Mouse (Mus musculus): ENCODE results near the gene Esrrg. TPM values are rescaled to one million over a fixed set of nuclear protein-coding genes. Genes with fewer than 3 reads are reported as not detected.

Gene Esrrg
- polyA plus RNA-seq, 1 experiment from 2014 or later: 1.8 TPM

DNA sequence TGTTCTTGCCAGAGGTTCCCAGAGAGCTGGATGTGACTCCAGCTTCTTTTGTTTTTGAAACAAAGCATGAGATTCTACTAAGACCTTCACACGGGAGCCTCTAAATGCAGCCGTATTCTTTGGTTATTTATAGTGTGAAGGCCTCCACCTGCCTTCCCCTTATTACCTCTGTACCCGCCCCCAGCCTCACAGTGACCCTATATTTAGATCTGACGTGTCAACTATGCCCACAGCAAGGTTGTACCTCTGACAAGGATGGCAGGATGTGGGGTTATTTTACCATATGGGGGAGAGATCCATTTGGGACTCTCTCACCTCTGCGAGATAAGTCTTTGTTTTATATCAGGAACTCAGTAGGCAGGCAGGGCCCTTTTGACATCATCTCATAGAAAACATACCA lies 141.3 kb downstream of the Esrrg start:
- H3K9ac ChIP-seq: no peak overlapping the region
- DNase-seq (no peak), ATAC-seq (ENCODE audit: insufficient read depth) (no peak)
- no peak for TF ChIP-seq CTCF (IDR thresholded peaks at IDR 0.05; ENCODE audit: low read depth)
- no peaks in the 10 kb centered on the region for H3K27me3 ChIP-seq (ENCODE audit: insufficient read depth, low read length)
- WGBS: 64% methylated on average over 5 of the region's 5 CpGs
- H3K4me3 ChIP-seq (ENCODE audit: low read depth, low read length): no peak overlapping the region
- no peaks in the 10 kb centered on the region for H3K9me3 ChIP-seq (ENCODE audit: low read depth, low read length)
- H3K36me3 ChIP-seq (ENCODE audit: insufficient read depth): no peaks in the 10 kb centered on the region
- H3K4me2 ChIP-seq: no peak overlapping the region
- no peaks in the 10 kb centered on the region for H3K4me1 ChIP-seq (ENCODE audit: insufficient read depth)
- no peak overlapping the region for H3K27ac ChIP-seq (ENCODE audit: low read depth)

DNA sequence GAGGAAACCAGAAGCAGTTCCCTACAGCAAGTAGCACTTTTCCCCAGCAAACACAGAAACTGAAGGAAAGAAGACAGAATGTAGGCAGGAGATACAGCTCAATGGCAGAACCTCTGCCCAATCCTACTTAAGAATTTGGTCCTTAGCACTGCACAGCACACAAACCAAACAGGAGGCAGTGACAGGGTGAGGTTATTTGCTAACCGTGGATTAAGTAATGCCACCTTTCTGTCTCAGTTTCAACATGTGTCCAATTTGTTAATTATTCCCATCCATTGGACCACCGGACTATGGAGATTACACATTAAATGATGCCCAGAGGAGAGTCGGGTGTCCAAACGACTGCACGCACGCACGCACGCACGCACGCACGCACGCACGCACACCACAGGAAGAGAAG lies 146.9 kb downstream of the Esrrg start:
- Histone ChIP-seq H3K4me3 (ENCODE audit: low read depth, low read length) (no peak overlapping the region), H3K4me2 (no peak overlapping the region), H3K27me3 (ENCODE audit: insufficient read depth, low read length) (no peaks in the 10 kb centered on the region), H3K36me3 (ENCODE audit: insufficient read depth) (no peaks in the 10 kb centered on the region), H3K27ac (ENCODE audit: low read depth) (no peak overlapping the region), H3K4me1 (ENCODE audit: insufficient read depth) (no peaks in the 10 kb centered on the region), H3K9me3 (ENCODE audit: low read depth, low read length) (no peaks in the 10 kb centered on the region), H3K9ac (no peak overlapping the region)
- no peak for TF ChIP-seq CTCF (IDR thresholded peaks at IDR 0.05; ENCODE audit: low read depth)
- ATAC-seq (ENCODE audit: insufficient read depth) (no peak), DNase-seq (no peak)
- whole genome bisulfite sequencing: 93% methylated on average over 13 of the region's 13 CpGs

DNA sequence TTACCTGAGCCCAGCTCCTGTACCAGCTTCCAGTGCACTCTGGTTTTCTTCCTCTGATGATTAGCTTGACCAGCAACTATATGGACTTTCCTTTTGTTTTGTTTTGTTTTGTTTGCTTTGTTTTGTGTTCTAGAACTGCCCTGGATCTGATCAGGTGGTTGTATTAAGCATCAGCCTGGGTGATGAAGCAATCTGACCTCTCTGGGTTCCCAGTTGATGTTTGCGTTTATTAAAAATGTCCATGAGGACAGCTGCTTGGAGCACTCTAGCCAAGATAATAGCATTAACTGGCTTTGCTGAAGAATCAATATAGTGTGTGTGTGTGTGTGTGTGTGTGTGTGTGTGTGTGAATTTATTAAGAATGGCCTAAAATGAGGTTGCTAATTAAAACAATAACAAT lies 149.4 kb downstream of the Esrrg start:
- 81% methylated on average over 1 of the region's 1 CpGs for WGBS
- no peak for ATAC-seq (ENCODE audit: insufficient read depth)

DNA sequence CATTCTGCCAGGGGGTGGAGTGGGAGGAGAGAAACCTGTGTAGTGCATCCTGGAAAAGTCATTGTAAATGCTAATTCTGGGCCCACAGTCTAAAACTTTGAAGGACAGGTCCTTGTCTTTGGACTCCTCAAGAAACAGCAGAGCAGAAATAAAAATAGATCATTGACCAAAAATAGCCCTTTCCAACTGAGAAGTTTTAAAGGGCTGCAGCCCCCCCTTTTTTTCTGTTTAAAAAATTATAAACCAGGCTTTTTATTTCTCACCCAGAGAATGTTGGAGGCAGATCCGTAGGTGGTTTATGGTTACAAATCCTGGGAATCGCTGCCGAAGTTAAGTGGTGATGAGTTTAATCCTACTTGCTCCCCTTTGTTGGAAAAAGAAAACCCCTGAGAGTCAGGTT lies 150.0 kb downstream of the Esrrg start:
- H3K9ac ChIP-seq: no peak overlapping the region
- TF ChIP-seq CTCF (IDR thresholded peaks at IDR 0.05; ENCODE audit: low read depth): no peak
- no peaks in the 10 kb centered on the region for H3K27me3 ChIP-seq (ENCODE audit: insufficient read depth, low read length)
- WGBS: 51% methylated on average over 3 of the region's 3 CpGs
- DNase-seq: no peak
- no peaks in the 10 kb centered on the region for H3K4me1 ChIP-seq (ENCODE audit: insufficient read depth)
- H3K9me3 ChIP-seq (ENCODE audit: low read depth, low read length): no peaks in the 10 kb centered on the region
- H3K4me3 ChIP-seq (ENCODE audit: low read depth, low read length): no peak overlapping the region
- H3K36me3 ChIP-seq (ENCODE audit: insufficient read depth): no peaks in the 10 kb centered on the region
- H3K27ac ChIP-seq (ENCODE audit: low read depth): no peak overlapping the region
- H3K4me2 ChIP-seq: no peak overlapping the region
- ATAC-seq (ENCODE audit: insufficient read depth): no peak

More for the DNA sequence above, 149.4 kb downstream of the Esrrg start:
- H3K4me2 ChIP-seq: no peak overlapping the region
- no peaks in the 10 kb centered on the region for H3K36me3 ChIP-seq (ENCODE audit: insufficient read depth)
- H3K4me1 ChIP-seq (ENCODE audit: insufficient read depth): no peaks in the 10 kb centered on the region
- no peak overlapping the region for H3K4me3 ChIP-seq (ENCODE audit: low read depth, low read length)
- no peak for TF ChIP-seq CTCF (IDR thresholded peaks at IDR 0.05; ENCODE audit: low read depth)
- H3K27me3 ChIP-seq (ENCODE audit: insufficient read depth, low read length): no peaks in the 10 kb centered on the region
- no peak overlapping the region for H3K9ac ChIP-seq
- H3K27ac ChIP-seq (ENCODE audit: low read depth): no peak overlapping the region
- DNase-seq: no peak
- no peaks in the 10 kb centered on the region for H3K9me3 ChIP-seq (ENCODE audit: low read depth, low read length)

DNA sequence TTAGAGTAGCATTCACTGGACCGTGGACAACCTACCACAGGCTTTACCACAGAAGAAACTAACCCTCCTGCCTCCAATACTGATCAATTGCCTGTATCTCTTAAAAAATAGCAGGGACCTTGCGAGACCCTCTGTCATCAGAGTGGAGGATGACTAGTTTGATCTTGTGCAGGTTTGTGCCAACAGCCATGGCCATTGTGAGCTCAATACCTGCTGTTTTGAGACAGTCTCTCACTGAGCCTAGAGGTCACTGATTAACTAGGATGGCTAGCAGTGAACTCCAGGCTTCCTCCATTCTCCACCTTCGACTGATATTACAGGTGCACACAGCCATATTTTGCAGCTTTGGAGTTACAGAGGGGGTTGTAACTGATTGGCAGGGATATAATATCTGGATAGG lies 150.9 kb downstream of the Esrrg start:
- no peak for ATAC-seq (ENCODE audit: insufficient read depth)
- H3K27me3 ChIP-seq (ENCODE audit: insufficient read depth, low read length): no peaks in the 10 kb centered on the region

DNA sequence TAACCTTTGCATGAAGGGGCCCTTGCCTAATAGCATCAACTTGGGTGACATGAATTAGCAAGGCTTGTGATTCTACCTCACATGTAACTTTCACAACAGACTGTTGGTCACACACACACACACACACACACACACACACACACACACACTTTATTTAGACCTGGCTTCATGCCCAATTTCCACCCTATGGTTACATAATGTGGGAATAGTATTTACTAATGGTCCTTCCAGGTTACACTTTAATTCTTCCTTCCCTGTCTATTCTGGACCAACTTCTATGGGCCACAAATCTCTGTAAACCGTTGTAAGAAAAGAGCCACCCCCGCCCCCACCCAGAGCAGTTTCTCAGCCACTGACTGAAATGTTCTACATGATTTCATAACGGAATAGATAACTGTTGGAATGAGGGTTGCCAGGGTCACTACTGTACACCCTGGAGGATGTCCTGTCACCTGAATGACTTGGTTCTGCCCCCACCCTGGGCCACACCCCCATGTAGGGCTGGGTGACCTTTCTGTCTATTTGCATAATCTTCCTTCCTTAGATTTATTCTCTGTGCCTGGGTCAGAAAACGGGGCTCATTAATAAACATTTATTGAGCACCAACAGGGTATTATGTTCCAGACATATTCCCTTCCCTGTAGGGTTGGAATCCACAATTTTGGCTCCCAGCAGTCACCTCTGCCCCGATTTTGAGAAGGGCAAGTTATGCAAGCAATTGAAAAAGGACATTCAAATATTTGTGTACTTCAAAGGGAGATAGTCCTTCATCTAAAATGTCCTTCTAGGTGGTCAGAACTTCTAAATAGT lies 154.3 kb downstream of the Esrrg start:
- TF ChIP-seq CTCF (IDR thresholded peaks at IDR 0.05; ENCODE audit: low read depth): no peak
- no peak for DNase-seq
- WGBS: 51% methylated on average over 5 of the region's 5 CpGs
- Histone ChIP-seq H3K27ac (ENCODE audit: low read depth) (no peak overlapping the region), H3K9me3 (ENCODE audit: low read depth, low read length) (no peaks in the 10 kb centered on the region), H3K4me2 (no peak overlapping the region), H3K4me3 (ENCODE audit: low read depth, low read length) (no peak overlapping the region), H3K9ac (no peak overlapping the region), H3K27me3 (ENCODE audit: insufficient read depth, low read length) (no peaks in the 10 kb centered on the region), H3K4me1 (ENCODE audit: insufficient read depth) (no peaks in the 10 kb centered on the region), H3K36me3 (ENCODE audit: insufficient read depth) (no peaks in the 10 kb centered on the region)
- no peak for ATAC-seq (ENCODE audit: insufficient read depth)

More for the DNA sequence above, 150.9 kb downstream of the Esrrg start:
- no peaks in the 10 kb centered on the region for H3K36me3 ChIP-seq (ENCODE audit: insufficient read depth)
- no peak for TF ChIP-seq CTCF (IDR thresholded peaks at IDR 0.05; ENCODE audit: low read depth)
- H3K27ac ChIP-seq (ENCODE audit: low read depth): no peak overlapping the region
- H3K9me3 ChIP-seq (ENCODE audit: low read depth, low read length): no peaks in the 10 kb centered on the region
- no peak overlapping the region for H3K4me2 ChIP-seq
- WGBS: 77% methylated on average over 3 of the region's 3 CpGs
- H3K9ac ChIP-seq: no peak overlapping the region
- DNase-seq: no peak
- no peak overlapping the region for H3K4me3 ChIP-seq (ENCODE audit: low read depth, low read length)
- H3K4me1 ChIP-seq (ENCODE audit: insufficient read depth): no peaks in the 10 kb centered on the region

DNA sequence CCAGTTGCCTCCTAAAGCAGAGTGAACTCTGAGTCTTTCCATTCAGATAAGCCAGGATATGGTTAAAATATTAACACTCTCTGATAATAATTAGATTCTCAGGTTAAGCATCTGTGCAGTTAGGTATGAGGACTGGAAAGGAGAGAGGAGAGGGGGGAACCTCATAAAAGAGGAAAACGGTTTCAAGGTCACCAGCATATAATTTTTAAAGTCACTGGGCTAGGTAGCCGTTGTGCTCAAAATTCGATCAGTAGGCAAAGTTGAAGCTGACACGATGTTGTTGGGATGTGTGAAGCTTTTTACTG lies 154.8 kb downstream of the Esrrg start:
- WGBS: 60% methylated on average over 4 of the region's 4 CpGs
- Histone ChIP-seq H3K9me3 (ENCODE audit: low read depth, low read length) (no peaks in the 10 kb centered on the region), H3K4me1 (ENCODE audit: insufficient read depth) (no peaks in the 10 kb centered on the region), H3K4me3 (ENCODE audit: low read depth, low read length) (no peak overlapping the region), H3K27me3 (ENCODE audit: insufficient read depth, low read length) (no peaks in the 10 kb centered on the region), H3K27ac (ENCODE audit: low read depth) (no peak overlapping the region), H3K9ac (no peak overlapping the region), H3K4me2 (no peak overlapping the region), H3K36me3 (ENCODE audit: insufficient read depth) (no peaks in the 10 kb centered on the region)
- ATAC-seq (ENCODE audit: insufficient read depth) (no peak), DNase-seq (no peak)
- no peak for TF ChIP-seq CTCF (IDR thresholded peaks at IDR 0.05; ENCODE audit: low read depth)
